Mouse (Mus musculus): ENCODE measurements around the gene Il12rb2. TPM values are rescaled to one million over a fixed set of nuclear protein-coding genes. Genes with fewer than 3 reads are reported as not detected.

Gene Il12rb2
- polyA plus RNA-seq, 1 experiment from 2014 or later, result 0.09 TPM

DNA sequence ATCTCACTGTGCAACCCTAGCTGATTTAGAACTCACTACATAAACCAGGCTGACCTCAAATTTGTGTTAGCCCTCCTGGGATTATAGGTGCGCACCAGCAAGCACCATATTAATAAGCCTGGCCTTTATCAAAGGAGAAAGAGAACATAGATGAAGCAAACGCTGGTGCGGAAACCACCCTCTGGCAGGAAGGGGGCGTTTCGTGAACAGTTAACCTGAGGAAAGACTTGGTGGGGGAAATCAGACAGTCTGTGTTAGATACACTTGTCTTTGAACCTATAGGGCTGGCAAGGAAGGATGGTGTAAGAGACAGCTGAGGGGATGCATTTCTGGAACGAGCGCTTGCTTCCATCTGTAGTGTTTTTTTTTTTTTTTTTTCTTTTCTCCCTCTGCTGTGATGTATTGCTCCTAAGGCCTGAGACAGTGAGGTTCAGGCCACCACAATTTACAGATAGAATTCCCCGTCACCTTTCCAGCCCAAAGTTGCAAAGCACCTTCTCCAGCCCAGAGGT, 58.1 kb downstream of the Il12rb2 start:
- no peak for ATAC-seq (ENCODE audit: low FRiP score)
- H3K9me3 ChIP-seq, result no peaks in the 10 kb centered on the region
- no peak overlapping the region for H3K9ac ChIP-seq
- no peak overlapping the region for H3K27ac ChIP-seq
- no peak overlapping the region for H3K4me2 ChIP-seq
- no peaks in the 10 kb centered on the region for H3K36me3 ChIP-seq
- H3K27me3 ChIP-seq, result no peaks in the 10 kb centered on the region
- H3K4me1 ChIP-seq (replicated peaks), result no peaks in the 10 kb centered on the region
- 86% methylated on average over 8 of the region's 8 CpGs for WGBS
- no peak overlapping the region for H3K4me3 ChIP-seq

DNA sequence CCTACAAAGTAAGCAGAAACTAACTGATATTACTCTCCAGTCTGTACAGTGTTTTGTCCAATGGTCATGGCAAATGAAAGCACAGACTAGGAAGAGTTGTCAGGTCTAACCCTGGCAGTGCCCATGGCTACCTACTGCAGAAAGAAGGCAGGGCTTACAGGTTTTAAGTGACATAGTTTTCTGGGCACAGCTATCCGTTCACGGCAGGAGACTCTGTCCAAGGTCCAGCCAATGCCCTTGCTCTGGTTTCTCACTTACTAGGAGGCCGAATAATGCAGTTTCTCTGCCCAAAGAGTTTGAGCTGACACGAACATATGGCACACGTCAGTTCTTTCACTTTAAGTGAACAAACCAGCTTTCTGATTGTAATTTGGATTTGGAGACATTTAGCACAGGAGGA, 58.9 kb downstream of the Il12rb2 start:
- Histone ChIP-seq H3K4me3 (no peak overlapping the region), H3K4me2 (no peak overlapping the region), H3K9ac (no peak overlapping the region), H3K9me3 (no peaks in the 10 kb centered on the region), H3K27ac (no peak overlapping the region), H3K4me1 (replicated peaks) (no peaks in the 10 kb centered on the region), H3K27me3 (no peaks in the 10 kb centered on the region), H3K36me3 (no peaks in the 10 kb centered on the region)
- no peak for ATAC-seq (ENCODE audit: low FRiP score)
- WGBS, result 79% methylated on average over 5 of the region's 5 CpGs

DNA sequence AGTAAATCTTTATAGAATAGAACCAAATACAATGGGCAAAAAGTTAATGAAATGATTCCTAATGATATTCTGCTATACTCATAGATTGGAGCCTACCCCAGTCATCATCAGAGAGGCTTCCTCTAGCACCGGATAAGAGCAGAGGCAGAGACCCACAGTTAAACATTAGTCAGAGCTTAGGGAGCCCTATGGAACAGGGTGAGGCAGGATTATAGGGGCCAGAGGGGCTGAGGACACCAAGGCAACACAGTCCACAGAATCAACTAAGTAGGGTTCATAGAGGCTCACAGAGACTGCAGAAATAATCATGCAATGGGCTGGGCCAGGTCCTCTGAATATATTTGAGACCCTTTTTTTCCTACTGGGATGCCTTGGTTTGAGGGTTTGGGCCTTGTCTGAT, 61.3 kb downstream of the Il12rb2 start:
- Histone ChIP-seq H3K27ac (no peak overlapping the region), H3K27me3 (no peaks in the 10 kb centered on the region), H3K4me2 (no peak overlapping the region), H3K4me3 (no peak overlapping the region), H3K36me3 (no peaks in the 10 kb centered on the region), H3K4me1 (replicated peaks) (no peaks in the 10 kb centered on the region), H3K9ac (no peak overlapping the region), H3K9me3 (no peaks in the 10 kb centered on the region)
- 84% methylated on average over 1 of the region's 1 CpGs for WGBS
- no peak for ATAC-seq (ENCODE audit: low FRiP score)

DNA sequence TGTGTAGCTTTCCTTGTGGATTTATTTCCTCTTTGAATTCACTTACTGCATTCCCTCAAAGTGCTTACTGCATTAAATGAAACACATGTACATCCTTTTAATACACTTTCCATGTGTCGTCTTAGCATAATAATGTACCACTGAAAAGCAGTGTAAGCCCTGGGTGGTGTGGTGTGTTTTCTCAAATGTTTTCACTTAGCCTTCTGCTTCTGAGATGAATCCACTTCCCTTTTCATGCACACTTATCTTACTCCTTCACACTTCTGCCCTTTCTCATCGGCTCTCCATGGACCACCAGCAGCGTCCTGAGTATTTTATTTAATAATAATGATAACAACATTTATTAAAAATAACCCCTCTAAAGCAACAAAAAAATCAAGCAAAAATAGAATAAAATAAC, 66.2 kb downstream of the Il12rb2 start:
- no peak for ATAC-seq (ENCODE audit: low FRiP score)
- no peak overlapping the region for H3K4me3 ChIP-seq
- H3K27ac ChIP-seq, result no peak overlapping the region
- H3K4me2 ChIP-seq, result no peak overlapping the region
- no peaks in the 10 kb centered on the region for H3K36me3 ChIP-seq
- no peaks in the 10 kb centered on the region for H3K9me3 ChIP-seq
- no peak overlapping the region for H3K9ac ChIP-seq
- no peaks in the 10 kb centered on the region for H3K4me1 ChIP-seq (replicated peaks)
- 82% methylated on average over 3 of the region's 3 CpGs for WGBS
- no peaks in the 10 kb centered on the region for H3K27me3 ChIP-seq

DNA sequence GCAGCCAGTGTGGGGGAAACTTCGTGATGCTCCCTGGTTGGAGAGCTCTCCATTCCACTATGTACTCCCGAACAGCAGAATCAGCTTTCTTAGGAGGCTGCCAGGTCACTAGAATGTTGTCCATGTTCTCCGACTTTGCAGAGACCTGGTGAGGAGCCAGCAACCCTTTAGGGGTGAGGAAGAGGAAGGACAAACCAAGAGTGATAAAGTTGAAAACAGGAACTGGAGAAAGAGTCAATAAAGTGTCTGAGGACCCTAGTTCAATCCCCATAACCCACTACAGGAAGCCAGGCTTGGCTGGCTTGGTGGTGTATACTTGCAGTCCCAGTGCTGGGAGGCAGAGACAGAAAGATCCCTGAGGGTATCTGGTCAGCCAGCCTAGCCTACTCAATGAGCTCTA, 67.0 kb downstream of the Il12rb2 start:
- H3K9me3 ChIP-seq, result no peaks in the 10 kb centered on the region
- no peak overlapping the region for H3K27ac ChIP-seq
- no peak for ATAC-seq (ENCODE audit: low FRiP score)
- no peaks in the 10 kb centered on the region for H3K36me3 ChIP-seq
- 91% methylated on average over 3 of the region's 3 CpGs for WGBS
- no peaks in the 10 kb centered on the region for H3K27me3 ChIP-seq
- no peak overlapping the region for H3K9ac ChIP-seq
- no peak overlapping the region for H3K4me2 ChIP-seq
- no peak overlapping the region for H3K4me3 ChIP-seq
- no peaks in the 10 kb centered on the region for H3K4me1 ChIP-seq (replicated peaks)

DNA sequence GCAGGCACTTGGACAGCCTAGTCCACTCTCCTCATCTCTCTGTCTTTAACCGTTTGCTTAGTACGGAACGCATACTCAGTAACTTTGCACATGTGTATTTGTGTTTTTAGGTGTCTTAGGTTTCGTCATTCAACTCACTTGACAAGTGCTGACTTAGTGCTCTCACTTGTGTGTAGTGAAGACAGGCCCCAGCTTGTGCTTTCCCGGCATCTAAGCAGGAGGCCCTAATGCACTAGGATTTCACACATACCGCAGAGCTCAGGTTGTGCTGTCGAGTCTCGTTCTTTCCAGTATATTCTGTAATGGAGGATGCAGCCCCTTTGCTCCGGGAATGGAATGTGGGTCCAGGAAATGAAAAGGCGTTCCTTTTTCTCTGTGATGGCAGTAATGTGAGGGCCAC, 72.8 kb downstream of the Il12rb2 start:
- Histone ChIP-seq H3K4me1 (replicated peaks) (no peaks in the 10 kb centered on the region), H3K4me2 (no peak overlapping the region), H3K9me3 (no peaks in the 10 kb centered on the region), H3K27me3 (no peaks in the 10 kb centered on the region), H3K9ac (no peak overlapping the region), H3K36me3 (no peaks in the 10 kb centered on the region), H3K4me3 (no peak overlapping the region), H3K27ac (no peak overlapping the region)
- ATAC-seq (ENCODE audit: low FRiP score), result no peak
- WGBS, result 90% methylated on average over 10 of the region's 10 CpGs

DNA sequence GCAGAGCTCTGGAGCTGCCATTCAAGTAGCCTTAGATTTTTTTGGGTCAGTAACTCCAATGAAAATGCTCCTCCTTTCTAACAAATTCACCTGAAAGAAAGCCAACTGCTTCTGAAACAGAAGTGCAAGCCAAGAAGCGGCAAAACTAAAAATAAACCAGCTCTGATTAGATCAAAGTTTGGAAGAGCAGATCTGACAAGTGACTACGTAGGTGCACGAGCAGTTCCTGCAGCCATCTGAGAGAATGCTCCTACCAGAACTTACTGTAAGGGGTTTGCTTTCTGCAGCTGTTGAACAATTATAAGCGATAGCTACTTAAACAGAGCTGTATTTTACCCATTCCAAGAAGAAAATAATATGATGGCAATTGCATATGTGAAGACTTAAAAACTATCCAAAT, 73.5 kb downstream of the Il12rb2 start:
- WGBS, result 86% methylated on average over 4 of the region's 4 CpGs
- Histone ChIP-seq H3K27me3 (no peaks in the 10 kb centered on the region), H3K27ac (no peak overlapping the region), H3K4me2 (no peak overlapping the region), H3K4me1 (replicated peaks) (no peaks in the 10 kb centered on the region), H3K36me3 (no peaks in the 10 kb centered on the region), H3K9ac (no peak overlapping the region), H3K4me3 (no peak overlapping the region), H3K9me3 (no peaks in the 10 kb centered on the region)
- ATAC-seq (ENCODE audit: low FRiP score), result no peak

DNA sequence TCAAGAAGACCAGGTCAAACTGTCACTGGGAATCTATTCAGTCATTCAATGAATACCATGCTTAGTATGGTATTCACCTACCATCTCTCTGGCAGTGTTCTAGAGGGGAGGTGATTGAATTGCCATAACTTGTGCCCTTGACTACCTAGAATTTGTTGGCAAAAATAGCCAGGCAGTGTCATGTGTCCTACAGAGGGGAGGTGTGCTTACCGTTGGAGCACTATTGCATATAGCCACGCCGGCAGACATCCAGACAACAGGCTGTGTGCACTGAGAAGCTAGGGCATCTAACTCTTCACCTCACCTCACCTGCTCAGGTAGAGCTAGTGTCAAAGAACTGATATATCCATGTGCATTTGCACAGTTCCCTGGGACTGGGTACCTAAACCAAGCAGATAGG, 74.8 kb downstream of the Il12rb2 start:
- Histone ChIP-seq H3K9ac (no peak overlapping the region), H3K36me3 (no peaks in the 10 kb centered on the region), H3K4me2 (no peak overlapping the region), H3K4me3 (no peak overlapping the region), H3K9me3 (no peaks in the 10 kb centered on the region), H3K4me1 (replicated peaks) (no peaks in the 10 kb centered on the region), H3K27ac (no peak overlapping the region), H3K27me3 (no peaks in the 10 kb centered on the region)
- 87% methylated on average over 3 of the region's 3 CpGs for WGBS
- no peak for ATAC-seq (ENCODE audit: low FRiP score)

DNA sequence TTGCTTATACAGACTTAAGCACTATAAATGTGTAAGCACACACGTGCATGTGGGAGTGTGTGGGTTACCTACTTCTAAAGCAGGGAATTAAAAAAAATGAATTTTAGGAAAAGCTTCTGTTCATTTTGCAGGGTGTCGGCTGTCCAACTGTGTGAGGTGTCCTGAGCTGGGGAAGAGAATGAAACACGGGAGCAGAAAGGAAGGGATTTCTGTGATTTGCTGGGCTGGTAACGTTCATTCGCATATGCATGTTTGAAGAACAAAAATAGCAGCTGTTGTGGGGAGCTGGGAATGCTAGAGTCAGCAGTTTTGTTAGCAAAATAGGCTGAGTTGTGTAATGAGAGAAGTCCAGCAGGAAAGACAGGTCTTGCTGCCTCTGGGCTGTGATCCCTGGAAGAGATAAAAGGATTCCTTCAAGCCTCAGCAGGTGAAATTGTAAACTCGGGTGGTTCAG, 75.3 kb downstream of the Il12rb2 start:
- Histone ChIP-seq H3K9me3 (no peaks in the 10 kb centered on the region), H3K4me2 (no peak overlapping the region), H3K27me3 (no peaks in the 10 kb centered on the region), H3K4me1 (replicated peaks) (no peaks in the 10 kb centered on the region), H3K4me3 (no peak overlapping the region), H3K36me3 (no peaks in the 10 kb centered on the region), H3K9ac (no peak overlapping the region), H3K27ac (no peak overlapping the region)
- WGBS, result 63% methylated on average over 6 of the region's 6 CpGs
- no peak for ATAC-seq (ENCODE audit: low FRiP score)

DNA sequence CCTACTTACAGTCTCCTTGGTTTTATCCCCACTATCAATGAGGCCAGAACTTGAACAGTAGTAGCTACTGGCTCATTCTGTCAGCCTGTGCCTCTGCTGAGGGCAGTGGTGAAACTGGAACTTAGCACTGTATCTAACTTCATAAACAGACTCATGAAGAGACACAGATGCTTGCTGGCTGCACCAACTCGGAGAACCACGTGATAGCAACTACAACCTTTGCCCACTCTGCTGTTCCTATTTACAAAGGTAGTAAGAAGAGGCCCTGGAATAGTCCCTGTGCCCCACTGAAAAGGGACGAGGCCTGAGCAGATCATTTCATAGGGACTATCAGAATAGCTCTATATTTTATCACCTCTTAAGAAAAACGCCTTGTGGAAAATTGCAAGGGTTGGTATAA, 75.7 kb downstream of the Il12rb2 start:
- ATAC-seq (ENCODE audit: low FRiP score), result no peak
- Histone ChIP-seq H3K36me3 (no peaks in the 10 kb centered on the region), H3K27ac (no peak overlapping the region), H3K9me3 (no peaks in the 10 kb centered on the region), H3K4me3 (no peak overlapping the region), H3K4me1 (replicated peaks) (no peaks in the 10 kb centered on the region), H3K27me3 (no peaks in the 10 kb centered on the region), H3K9ac (no peak overlapping the region), H3K4me2 (no peak overlapping the region)
- 76% methylated on average over 4 of the region's 4 CpGs for whole genome bisulfite sequencing

DNA sequence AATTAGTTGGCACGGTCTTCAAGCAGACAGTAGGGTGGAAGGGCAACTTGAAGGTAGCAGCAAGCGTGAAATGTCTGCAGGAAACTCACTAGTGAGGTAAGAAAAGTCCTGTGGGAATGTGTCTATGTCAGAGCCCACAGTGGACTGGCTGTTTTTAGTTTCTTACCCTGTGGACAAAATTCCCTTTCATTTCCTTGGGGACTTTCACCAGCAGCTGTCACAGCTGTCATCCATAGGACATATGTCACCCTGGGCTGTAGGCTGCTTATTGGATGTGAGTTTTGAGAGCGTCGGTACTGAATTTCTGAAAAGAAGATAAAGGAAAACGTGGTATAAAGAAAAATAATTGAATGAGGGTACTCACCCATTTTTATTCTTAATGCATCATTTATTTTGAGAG, 77.2 kb downstream of the Il12rb2 start:
- Histone ChIP-seq H3K4me2 (no peak overlapping the region), H3K9ac (no peak overlapping the region), H3K4me1 (replicated peaks) (no peaks in the 10 kb centered on the region), H3K4me3 (no peak overlapping the region), H3K27me3 (no peaks in the 10 kb centered on the region), H3K36me3 (no peaks in the 10 kb centered on the region; the same call in 1 of the 2 replicates), H3K27ac (no peak overlapping the region), H3K9me3 (no peaks in the 10 kb centered on the region)
- WGBS, result 61% methylated on average over 5 of the region's 5 CpGs
- no peak for ATAC-seq (ENCODE audit: low FRiP score)

DNA sequence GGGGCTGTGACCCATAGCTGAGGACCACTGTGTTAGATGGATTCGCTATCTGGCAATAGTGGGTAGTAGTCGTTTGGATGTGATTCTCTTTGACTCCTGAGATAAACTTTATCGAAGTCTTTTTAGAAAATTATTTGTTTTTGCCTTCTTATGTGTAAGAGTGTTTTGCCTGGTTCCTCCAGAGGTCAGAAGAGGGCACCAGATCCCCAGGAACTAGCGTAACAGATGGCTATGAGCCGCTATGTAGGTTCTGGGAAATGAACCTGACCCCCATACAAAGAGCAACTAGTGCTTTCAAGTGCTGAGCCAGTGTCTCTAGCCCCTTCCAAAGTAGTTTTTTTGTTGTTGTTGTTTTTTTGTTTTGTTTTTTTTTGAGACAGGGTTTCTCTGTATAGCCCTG, 79.9 kb downstream of the Il12rb2 start:
- Histone ChIP-seq H3K4me2 (no peak overlapping the region), H3K9me3 (no peaks in the 10 kb centered on the region), H3K4me1 (replicated peaks) (no peaks in the 10 kb centered on the region), H3K9ac (no peak overlapping the region), H3K4me3 (no peak overlapping the region), H3K27me3 (no peaks in the 10 kb centered on the region), H3K36me3 (no peaks in the 10 kb centered on the region; the same call in 1 of the 2 replicates), H3K27ac (no peak overlapping the region)
- WGBS, result 58% methylated on average over 5 of the region's 5 CpGs
- no peak for ATAC-seq (ENCODE audit: low FRiP score)

DNA sequence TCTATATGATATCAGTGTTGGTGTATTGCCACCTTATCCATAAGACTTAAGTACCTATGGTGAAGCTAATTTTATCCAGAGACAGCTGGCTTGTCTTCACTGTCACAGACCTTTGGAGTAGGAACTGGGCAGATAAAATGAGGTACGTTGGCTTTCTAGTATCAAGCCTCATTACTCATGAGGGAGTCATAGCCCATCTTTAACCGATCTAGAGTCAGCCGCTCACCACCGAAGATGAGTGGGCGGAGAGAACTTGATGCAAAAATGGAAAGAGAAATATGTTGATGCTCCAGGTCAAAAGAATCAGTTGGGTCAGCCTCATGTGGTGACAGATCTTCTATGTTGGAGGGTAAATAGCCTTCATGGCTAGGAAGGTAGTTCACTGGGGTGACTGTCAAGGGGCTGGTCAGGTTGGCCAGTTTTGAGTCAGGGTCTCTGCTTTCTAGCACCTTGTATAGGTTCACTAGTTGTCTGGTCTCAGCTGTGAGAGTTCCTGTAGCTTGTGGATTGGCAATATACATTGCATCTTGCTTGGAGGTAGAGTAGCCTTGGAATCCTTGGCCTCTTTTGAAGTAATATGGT, 83.9 kb downstream of the Il12rb2 start:
- peaks cover 9% of the 10 kb centered on the region for H3K36me3 ChIP-seq
- WGBS, result 84% methylated on average over 5 of the region's 5 CpGs

More for the DNA sequence above, 83.9 kb downstream of the Il12rb2 start:
- H3K9ac ChIP-seq, result no peak overlapping the region
- no peak overlapping the region for H3K27ac ChIP-seq
- no peak overlapping the region for H3K4me3 ChIP-seq
- no peak overlapping the region for H3K4me2 ChIP-seq
- no peak for ATAC-seq (ENCODE audit: low FRiP score)
- H3K9me3 ChIP-seq, result no peaks in the 10 kb centered on the region
- H3K27me3 ChIP-seq, result no peaks in the 10 kb centered on the region
- no peaks in the 10 kb centered on the region for H3K4me1 ChIP-seq (replicated peaks)
